Comparison of ENCODE assay signal across 17 mouse cellular contexts in the genomic region with DNA sequence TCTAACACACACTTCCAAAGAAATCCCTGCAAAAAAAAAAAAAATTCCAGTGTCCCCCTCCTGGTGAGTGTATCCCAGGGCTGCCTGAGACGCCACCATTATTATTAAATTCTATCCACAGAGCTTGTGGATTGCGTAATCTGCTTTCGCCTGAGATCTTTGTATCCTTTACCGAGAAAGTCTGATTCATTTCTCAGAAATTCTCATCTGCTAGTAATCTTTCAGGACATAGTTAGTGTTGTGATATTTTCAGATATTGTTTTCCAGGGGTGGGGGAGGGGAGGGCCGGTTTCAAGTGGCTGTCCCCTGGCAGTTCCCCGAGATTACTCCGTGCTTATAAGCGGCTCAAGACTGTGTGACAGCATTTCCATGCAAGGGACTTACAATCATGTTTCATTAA. TPM values are rescaled to one million over a fixed set of nuclear protein-coding genes. Genes with fewer than 3 reads are reported as not detected.
DNase-seq lines count a peak whose midpoint lies in the region; ATAC-seq and TF ChIP-seq lines count a peak whose summit lies in the region.
"Had no signal": no experiment of that assay in that cellular context is flagged by ENCODE, and none has a peak within 500 bp of the region (broad histone marks: within the 10 kb centered on the region; RNA-seq: fewer than 3 reads in every experiment).

No protein-coding gene starts in this region.

- H3K9me3 ChIP-seq in heart, embryonic 11.5 days (replicated peaks; ENCODE audit: control insufficient read depth, low read length) = peaks cover 3% of the 10 kb centered on the region; the same call in 1 of the 2 replicates
- H3K9me3 ChIP-seq in midbrain, embryonic 13.5 days = no peaks in the 10 kb centered on the region
- H3K9me3 ChIP-seq in midbrain, embryonic 10.5 days (replicated peaks) = no peaks in the 10 kb centered on the region
- H3K9me3 ChIP-seq in midbrain, embryonic 15.5 days = no peaks in the 10 kb centered on the region
- H3K9me3 ChIP-seq: embryonic facial prominence, embryonic 12.5 days; hindbrain, embryonic 12.5 days had no signal

- H3K9ac ChIP-seq in heart, adult 2 months (ENCODE audit: low read depth, low read length) = no peak overlapping the region
- no peak overlapping the region for H3K9ac ChIP-seq in heart, embryonic 11.5 days (ENCODE audit: low read depth, low read length)
- H3K9ac ChIP-seq in midbrain, embryonic 13.5 days (replicated peaks) = no peak overlapping the region
- H3K9ac ChIP-seq in midbrain, embryonic 15.5 days = no peak overlapping the region
- H3K9ac ChIP-seq: embryonic facial prominence, embryonic 12.5 days; hindbrain, embryonic 12.5 days; liver, embryonic 14.5 days had no signal

- 46% methylated on average over 8 of the region's 8 CpGs for WGBS in heart, adult 2 months
- 56% methylated on average over 8 of the region's 8 CpGs for WGBS in heart, embryonic 11.5 days (ENCODE audit: insufficient replicate concordance)
- 43% methylated on average over 8 of the region's 8 CpGs for WGBS in midbrain, embryonic 13.5 days
- WGBS in midbrain, embryonic 10.5 days = 72% methylated on average over 8 of the region's 8 CpGs
- 34% methylated on average over 8 of the region's 8 CpGs for WGBS in midbrain, embryonic 15.5 days

- no peaks in the 10 kb centered on the region for H3K4me1 ChIP-seq in heart, adult 2 months (ENCODE audit: control insufficient read depth, insufficient read depth, low read length)
- H3K4me1 ChIP-seq in heart, embryonic 11.5 days (ENCODE audit: control insufficient read depth, insufficient read depth, low read length) = no peaks in the 10 kb centered on the region
- peaks cover 15% of the 10 kb centered on the region; the same call in 1 of the 2 replicates for H3K4me1 ChIP-seq in midbrain, embryonic 13.5 days (replicated peaks)
- peaks cover 3% of the 10 kb centered on the region; the same call in 1 of the 2 replicates for H3K4me1 ChIP-seq in midbrain, embryonic 10.5 days
- H3K4me1 ChIP-seq in midbrain, embryonic 15.5 days = peaks cover 8% of the 10 kb centered on the region
- H3K4me1 ChIP-seq: hindbrain, embryonic 12.5 days; megakaryocyte, embryonic 14.5 days had no signal

- no peak overlapping the region for H3K4me2 ChIP-seq in heart, embryonic 11.5 days
- H3K4me2 ChIP-seq in midbrain, embryonic 13.5 days (replicated peaks) = no peak overlapping the region
- H3K4me2 ChIP-seq in midbrain, embryonic 15.5 days = no peak overlapping the region
- H3K4me2 ChIP-seq: embryonic facial prominence, embryonic 12.5 days; hindbrain, embryonic 12.5 days had no signal

- DNase-seq in heart, adult 2 months = no peak
- DNase-seq in midbrain, embryonic 10.5 days (ENCODE audit: low spot score) = no peak
- DNase-seq in embryo, embryonic 11 days = no peak
- DNase-seq in right cerebral cortex, postnatal 25 days = no peak
- DNase-seq: adrenal gland, adult 2 months; cerebellum, postnatal 14 days; gastrocnemius, postnatal 36 days; kidney, adult 11 months; thymus, postnatal 14 days had no signal

- TF ChIP-seq EP300 in heart, adult 2 months (IDR thresholded peaks at IDR 0.05; ENCODE audit: insufficient read depth, low read depth, low read length) = no peak

- no peaks in the 10 kb centered on the region for H3K79me2 ChIP-seq in heart, adult 2 months (replicated peaks; ENCODE audit: control insufficient read depth, insufficient read depth, low read length)

- H3K27ac ChIP-seq in heart, adult 2 months = no peak overlapping the region
- no peak overlapping the region for H3K27ac ChIP-seq in heart, embryonic 11.5 days (ENCODE audit: low read depth, low read length)
- no peak overlapping the region for H3K27ac ChIP-seq in midbrain, embryonic 13.5 days
- H3K27ac ChIP-seq in midbrain, embryonic 10.5 days (replicated peaks) = no peak overlapping the region
- no peak overlapping the region for H3K27ac ChIP-seq in midbrain, embryonic 15.5 days
- H3K27ac ChIP-seq: embryonic facial prominence, embryonic 12.5 days; hindbrain, embryonic 12.5 days; liver, embryonic 14.5 days had no signal

- ATAC-seq in heart, embryonic 11.5 days (replicated peaks; ENCODE audit: insufficient number of reproducible peaks, low FRiP score, low TSS enrichment) = no peak
- ATAC-seq in midbrain, embryonic 13.5 days = 0 out of 2 replicates have a peak, but pooled peaks have one; percentile 45
- 0 out of 2 replicates have a peak, but pooled peaks have one; percentile 39 for ATAC-seq in midbrain, embryonic 15.5 days (replicated peaks)
- ATAC-seq: forebrain, embryonic 14.5 days had no signal

- intact Hi-C loops in heart, adult 2 months (cut with DNase I) = no loop called here

- H3K27me3 ChIP-seq in heart, adult 2 months (ENCODE audit: control insufficient read depth, insufficient read depth, low read length) = no peaks in the 10 kb centered on the region
- H3K27me3 ChIP-seq in heart, embryonic 11.5 days (ENCODE audit: control insufficient read depth, insufficient read depth, low read length) = no peaks in the 10 kb centered on the region
- H3K27me3 ChIP-seq in midbrain, embryonic 13.5 days = no peaks in the 10 kb centered on the region
- H3K27me3 ChIP-seq in midbrain, embryonic 10.5 days (ENCODE audit: low read depth, poor library complexity, severe bottlenecking) = no peaks in the 10 kb centered on the region
- H3K27me3 ChIP-seq in midbrain, embryonic 15.5 days (replicated peaks) = no peaks in the 10 kb centered on the region
- H3K27me3 ChIP-seq: embryonic facial prominence, embryonic 12.5 days; hindbrain, embryonic 12.5 days; megakaryocyte, embryonic 14.5 days had no signal

- H3K4me3 ChIP-seq in heart, adult 2 months = no peak overlapping the region
- no peak overlapping the region for H3K4me3 ChIP-seq in heart, embryonic 11.5 days (ENCODE audit: low read depth, low read length)
- no peak overlapping the region for H3K4me3 ChIP-seq in midbrain, embryonic 13.5 days (replicated peaks)
- no peak overlapping the region for H3K4me3 ChIP-seq in midbrain, embryonic 10.5 days
- H3K4me3 ChIP-seq in midbrain, embryonic 15.5 days = no peak overlapping the region
- H3K4me3 ChIP-seq: embryonic facial prominence, embryonic 12.5 days; hindbrain, embryonic 12.5 days; megakaryocyte, embryonic 14.5 days had no signal

- TF ChIP-seq POLR2A in heart, adult 2 months (IDR thresholded peaks at IDR 0.05; ENCODE audit: insufficient read depth, low read depth, low read length) = no peak

- no peaks in the 10 kb centered on the region for H3K36me3 ChIP-seq in heart, adult 2 months (ENCODE audit: control insufficient read depth, insufficient read depth, low read length)
- H3K36me3 ChIP-seq in heart, embryonic 11.5 days (ENCODE audit: control insufficient read depth, insufficient read depth, low read length) = no peaks in the 10 kb centered on the region
- no peaks in the 10 kb centered on the region for H3K36me3 ChIP-seq in midbrain, embryonic 13.5 days
- H3K36me3 ChIP-seq in midbrain, embryonic 10.5 days = no peaks in the 10 kb centered on the region
- no peaks in the 10 kb centered on the region for H3K36me3 ChIP-seq in midbrain, embryonic 15.5 days (replicated peaks)
- H3K36me3 ChIP-seq: embryonic facial prominence, embryonic 12.5 days; hindbrain, embryonic 12.5 days had no signal

- peak; percentile 14; the same call in 1 of the 2 replicates for TF ChIP-seq CTCF in heart, adult 2 months (IDR thresholded peaks at IDR 0.05)

RNA-seq across cellular contexts. Expression of a gene that starts 25.9 kb away (rescaled TPM):
- 10 to 100 TPM; 53.9 to 70.9 TPM for total RNA-seq in heart, adult 2 months (2021)
- polyA plus RNA-seq in heart, adult 2 months (2012; rRNA removed) = 67.4 and 113 TPM in 2 replicates
- polyA plus RNA-seq in heart, embryonic 11.5 days (2014; fragmentation: Nextera tagmentation; extraction: Ambion mirVana) = 107 TPM in 2 replicates
- 17.1 and 18.1 TPM in 2 replicates for polyA plus RNA-seq in midbrain, embryonic 13.5 days (2015; fragmentation: Nextera tagmentation; extraction: Ambion mirVana)
- 46.9 and 49.2 TPM in 2 replicates for polyA plus RNA-seq in midbrain, embryonic 10.5 days (2016; fragmentation: Nextera tagmentation; extraction: Ambion mirVana)
- polyA plus RNA-seq in midbrain, embryonic 15.5 days (2015; fragmentation: Nextera tagmentation; extraction: Ambion mirVana) = 22.3 and 22.7 TPM in 2 replicates

RNA-seq across cellular contexts. Expression of a gene that starts 53.9 kb away (rescaled TPM):
- 1 to 10 TPM in 1 of 2 experiments, under 1 TPM in 1; 0.89 to 1.4 TPM for total RNA-seq in heart, adult 2 months (2021)
- 0.72 and 1.1 TPM in 2 replicates for polyA plus RNA-seq in heart, adult 2 months (2012; rRNA removed)
- polyA plus RNA-seq in heart, embryonic 11.5 days (2014; fragmentation: Nextera tagmentation; extraction: Ambion mirVana) = 2.0 and 2.5 TPM in 2 replicates
- 3.8 and 5.4 TPM in 2 replicates for polyA plus RNA-seq in midbrain, embryonic 13.5 days (2015; fragmentation: Nextera tagmentation; extraction: Ambion mirVana)
- 3.0 and 3.9 TPM in 2 replicates for polyA plus RNA-seq in midbrain, embryonic 10.5 days (2016; fragmentation: Nextera tagmentation; extraction: Ambion mirVana)
- polyA plus RNA-seq in midbrain, embryonic 15.5 days (2015; fragmentation: Nextera tagmentation; extraction: Ambion mirVana) = 7.3 and 8.9 TPM in 2 replicates
